Mouse (Mus musculus): Measurements from ENCODE around the gene 9430038I01Rik. TPM values are rescaled to one million over a fixed set of nuclear protein-coding genes. Genes with fewer than 3 reads are reported as not detected.
"Not testable (repeated sequence)": the region's sequence is repeated elsewhere in the genome, so short reads cannot be mapped to it uniquely, and the experiment has no call there.

9430038I01Rik gene
- 8.0 and 8.7 TPM in 2 replicates for polyA plus RNA-seq (2012; rRNA removed)

DNA sequence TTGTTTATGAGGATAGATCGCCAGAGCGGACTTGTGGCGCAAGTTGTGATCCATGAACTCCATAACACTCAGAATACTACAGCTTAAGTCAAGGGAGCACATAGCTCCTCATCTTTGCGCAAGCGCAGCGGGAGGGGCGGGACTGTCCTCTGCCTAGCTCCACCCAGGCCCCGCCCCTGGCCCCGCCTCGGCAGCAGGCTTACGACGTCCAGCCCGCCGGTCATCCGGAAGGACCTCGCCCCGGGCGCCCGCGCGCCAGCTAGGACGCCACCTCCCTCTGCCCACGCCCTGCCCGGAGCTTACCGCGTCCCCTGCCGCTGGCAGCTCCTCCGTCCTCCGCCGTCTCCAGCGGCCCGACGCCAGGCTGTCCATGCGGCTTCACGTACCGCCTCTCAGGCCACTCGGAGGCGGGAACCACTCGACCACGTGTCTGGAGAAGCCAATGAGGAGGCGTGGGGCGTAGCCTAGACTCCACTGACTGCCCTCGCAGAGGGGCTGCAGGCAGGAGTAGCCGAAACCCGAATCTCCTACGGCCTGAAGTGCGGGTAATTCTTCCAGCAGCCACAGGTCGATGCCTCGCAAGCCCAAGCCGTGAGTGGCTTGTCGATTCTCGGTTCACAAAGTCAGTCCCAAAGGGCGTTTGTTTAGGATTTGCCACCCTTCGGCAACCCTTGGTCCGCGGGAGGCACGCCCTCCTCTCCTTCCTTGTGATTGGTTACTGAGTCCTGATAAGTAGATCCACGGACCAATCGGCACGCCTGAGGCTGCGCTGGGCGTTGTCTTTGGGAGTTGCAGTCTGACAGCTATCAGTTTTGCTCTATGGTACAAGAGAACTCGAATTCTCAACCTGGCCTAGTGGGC, at the start of gene 9430038I01Rik:
9430038I01Rik (minus strand) TSS at position 426 of the 861 bp plus-strand sequence.
- peak; percentile 95 for DNase-seq (ENCODE audit: low spot score)

GRCm38 (mm10) chr7:137445321-137445720, 34.8 kb upstream of the 9430038I01Rik start:
- DNase-seq (ENCODE audit: low spot score), result no peak

- no peak for DNase-seq (ENCODE audit: low spot score)
Measured at GRCm38 (mm10) chr7:137442951-137443350, 32.4 kb upstream of the 9430038I01Rik start.

DNA sequence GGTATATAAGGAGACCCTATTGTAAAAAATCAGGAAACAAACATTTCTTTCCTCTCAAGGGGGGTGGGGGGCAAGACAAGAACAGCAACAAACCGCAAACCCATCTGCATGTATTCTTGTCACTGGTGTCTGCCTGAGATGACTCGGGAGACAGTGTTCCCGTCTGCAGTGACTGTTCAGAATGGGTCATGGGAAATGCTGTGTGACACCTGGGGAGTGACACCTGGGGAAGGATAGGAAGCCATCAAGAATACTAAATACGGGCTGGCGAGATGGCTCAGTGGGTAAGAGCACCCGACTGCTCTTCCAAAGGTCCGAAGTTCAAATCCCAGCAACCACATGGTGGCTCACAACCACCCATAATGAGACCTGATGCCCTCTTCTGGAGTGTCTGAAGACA, 28.4 kb upstream of the 9430038I01Rik start:
- not testable (repeated sequence) for DNase-seq (ENCODE audit: low spot score)

DNA sequence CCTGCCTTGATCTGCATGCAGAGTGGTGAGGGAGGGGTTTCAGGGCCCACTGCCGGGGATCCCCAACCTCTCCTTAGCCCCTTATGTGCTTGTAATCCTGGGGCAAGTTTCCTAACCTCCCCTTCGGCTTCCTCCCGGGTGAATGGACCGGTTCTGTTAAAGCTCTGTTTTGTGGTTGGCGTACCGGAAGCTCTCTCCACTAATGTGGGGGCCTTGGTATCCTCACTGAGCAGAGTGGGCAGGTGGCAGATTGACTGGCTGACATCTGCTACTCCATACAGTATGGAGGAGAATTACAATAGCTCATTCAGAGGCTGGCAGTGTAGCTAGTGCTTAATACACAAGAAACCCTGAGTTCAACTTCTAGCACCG, 27.6 kb upstream of the 9430038I01Rik start:
- no peak for DNase-seq (ENCODE audit: low spot score)

- DNase-seq (ENCODE audit: low spot score), result peak; percentile 90
Measured at GRCm38 (mm10) chr7:137437440-137438178, 27.0 kb upstream of the 9430038I01Rik start, which contains the start of gene Glrx3. Gene Glrx3 (plus strand): TSS chr7:137437614.

- DNase-seq (ENCODE audit: low spot score), result no peak
Measured at GRCm38 (mm10) chr7:137436901-137437300, 26.3 kb upstream of the 9430038I01Rik start.

DNA sequence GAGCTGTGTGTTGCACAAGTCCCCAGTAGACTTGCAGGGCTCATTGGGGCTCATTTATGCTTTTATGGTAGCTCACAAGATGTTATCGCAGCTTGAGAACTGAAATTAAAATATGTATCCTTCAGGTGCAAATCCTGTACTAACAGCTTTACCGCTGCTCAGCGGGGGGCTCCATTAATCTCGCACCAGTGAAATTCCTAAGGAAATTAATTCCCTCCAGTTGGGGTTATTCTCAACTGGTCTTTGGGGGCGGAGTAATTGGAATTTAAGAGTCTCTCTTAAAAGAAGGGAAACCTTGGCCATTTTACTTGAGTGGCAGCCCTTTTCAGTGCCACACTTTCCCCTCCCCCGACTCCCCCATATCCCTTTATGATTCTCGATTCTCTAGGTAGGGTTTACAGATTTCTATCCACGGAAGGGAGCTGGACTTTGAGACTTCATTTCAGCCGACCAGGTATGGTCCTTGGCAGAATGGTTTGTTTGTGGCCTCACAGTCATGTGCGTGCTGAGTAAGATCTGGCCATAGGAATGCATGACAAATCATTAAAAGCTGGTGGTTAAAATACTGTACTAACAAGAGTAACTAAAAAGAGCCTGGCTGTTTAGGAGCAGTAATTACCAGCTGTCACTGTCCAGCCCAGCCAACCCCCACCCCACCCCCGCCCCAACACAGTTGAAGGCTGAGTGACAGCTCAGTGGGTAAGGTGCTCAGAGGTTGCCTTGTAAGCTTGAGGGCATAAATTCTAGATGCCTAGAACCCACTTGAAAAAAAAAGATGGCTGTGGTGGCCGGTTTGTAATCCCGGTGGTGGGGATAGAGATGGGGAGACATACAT, 21.4 kb upstream of the 9430038I01Rik start:
- no peak for DNase-seq (ENCODE audit: low spot score)

DNA sequence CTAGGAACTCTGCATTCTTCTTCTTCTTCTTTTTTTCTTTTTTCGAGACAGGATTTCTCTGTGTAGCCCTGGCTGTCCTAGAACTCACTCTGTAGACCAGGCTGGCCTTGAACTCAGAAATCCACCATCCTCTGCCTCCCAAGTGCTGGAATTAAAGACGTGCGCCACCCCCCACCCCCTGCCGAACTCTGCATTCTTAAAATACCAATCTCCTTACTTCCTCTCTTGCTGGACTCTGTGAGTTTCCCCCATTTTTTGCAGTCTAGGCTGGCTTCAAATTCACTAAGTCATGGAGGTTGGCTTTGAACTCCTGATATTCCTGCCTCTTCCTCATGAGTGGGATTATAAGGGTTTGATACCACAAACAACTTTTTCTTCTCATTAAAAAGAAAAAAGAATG, 16.1 kb upstream of the 9430038I01Rik start:
- no peak for DNase-seq (ENCODE audit: low spot score)

GRCm38 (mm10) chr7:137421236-137421635, 10.7 kb upstream of the 9430038I01Rik start:
- DNase-seq (ENCODE audit: low spot score), result no peak

GRCm38 (mm10) chr7:137420550-137420949, 10.0 kb upstream of the 9430038I01Rik start:
- DNase-seq (ENCODE audit: low spot score), result no peak

DNA sequence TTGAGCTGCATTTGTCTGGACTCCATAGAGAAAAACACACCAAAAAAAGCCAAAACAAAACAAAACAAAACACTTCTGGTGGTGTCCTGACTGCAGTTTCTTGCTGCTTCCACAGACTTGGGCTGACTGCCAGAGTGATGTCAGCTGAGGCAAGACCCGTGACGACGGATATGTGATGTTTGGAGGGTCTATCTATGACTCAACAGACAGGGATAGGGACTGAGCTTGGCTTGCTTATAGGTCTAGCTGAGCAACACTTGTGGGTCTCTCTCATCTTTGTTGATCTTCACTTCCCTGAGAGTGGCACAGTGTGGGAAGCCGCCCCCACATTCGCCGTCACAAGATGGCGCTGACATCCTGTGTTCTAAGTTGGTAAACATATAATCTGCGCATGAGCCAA, 4.1 kb upstream of the 9430038I01Rik start:
- no peak for DNase-seq (ENCODE audit: low spot score)

DNA sequence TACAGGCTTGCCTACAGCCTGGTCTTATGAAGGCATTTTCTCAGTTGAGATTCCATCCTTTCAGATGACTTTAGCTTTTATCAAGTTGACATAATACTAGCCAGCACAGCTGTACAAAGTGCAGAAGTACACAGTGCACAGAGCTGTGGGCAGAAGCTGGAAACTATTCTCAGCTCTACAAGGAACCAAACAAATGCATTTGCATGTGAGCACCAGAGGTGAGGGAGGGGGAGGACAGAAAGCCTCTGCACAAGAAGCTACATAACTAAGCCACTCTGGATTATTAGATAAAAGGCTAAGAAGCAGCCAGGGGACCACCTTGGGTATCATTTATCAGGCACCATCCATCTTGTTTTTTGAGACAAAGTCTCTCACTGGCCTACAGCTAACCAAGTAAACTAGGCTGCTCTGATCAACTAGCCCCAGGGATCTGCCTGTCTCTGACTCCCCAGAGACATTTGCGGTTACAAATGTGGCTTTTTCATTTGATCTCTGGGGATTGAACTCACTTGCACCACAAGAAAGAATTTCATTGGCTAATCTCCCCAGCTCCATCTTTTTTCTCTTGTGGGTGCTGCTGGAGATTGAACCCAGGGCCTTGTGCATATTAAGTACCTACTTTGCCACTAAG, 3.0 kb downstream of the 9430038I01Rik start:
- no peak for DNase-seq (ENCODE audit: low spot score)

- no peak for DNase-seq (ENCODE audit: low spot score)
Measured at GRCm38 (mm10) chr7:137404146-137404545, 6.4 kb downstream of the 9430038I01Rik start.

GRCm38 (mm10) chr7:137398973-137399372, 11.6 kb downstream of the 9430038I01Rik start:
- DNase-seq (ENCODE audit: low spot score), result no peak

GRCm38 (mm10) chr7:137397361-137397910, 13.1 kb downstream of the 9430038I01Rik start:
- DNase-seq (ENCODE audit: low spot score), result no peak

GRCm38 (mm10) chr7:137395421-137395820, 15.1 kb downstream of the 9430038I01Rik start:
- no peak for DNase-seq (ENCODE audit: low spot score)

- DNase-seq (ENCODE audit: low spot score), result no peak
Measured at GRCm38 (mm10) chr7:137387863-137388262, 22.7 kb downstream of the 9430038I01Rik start.

DNA sequence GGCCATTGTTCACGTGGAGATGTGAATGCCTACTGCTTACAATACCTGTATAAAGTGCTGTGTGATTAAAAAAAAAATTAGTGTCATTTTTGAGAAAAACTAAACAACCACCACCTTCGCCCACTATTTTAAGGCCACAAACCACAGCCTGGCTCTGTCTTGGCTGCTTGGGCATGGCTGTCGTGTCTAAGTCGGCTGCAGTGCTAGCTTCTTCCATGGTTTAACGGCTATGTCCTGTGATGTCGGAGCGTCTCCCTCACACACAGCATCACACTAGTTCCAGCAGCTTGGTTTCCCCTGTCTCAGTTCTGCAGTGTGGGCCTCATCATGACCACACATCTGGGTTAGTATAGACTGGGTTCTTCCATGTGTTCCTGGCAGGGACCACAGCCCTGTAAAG, 35.6 kb downstream of the 9430038I01Rik start:
- no peak for DNase-seq (ENCODE audit: low spot score)

DNA sequence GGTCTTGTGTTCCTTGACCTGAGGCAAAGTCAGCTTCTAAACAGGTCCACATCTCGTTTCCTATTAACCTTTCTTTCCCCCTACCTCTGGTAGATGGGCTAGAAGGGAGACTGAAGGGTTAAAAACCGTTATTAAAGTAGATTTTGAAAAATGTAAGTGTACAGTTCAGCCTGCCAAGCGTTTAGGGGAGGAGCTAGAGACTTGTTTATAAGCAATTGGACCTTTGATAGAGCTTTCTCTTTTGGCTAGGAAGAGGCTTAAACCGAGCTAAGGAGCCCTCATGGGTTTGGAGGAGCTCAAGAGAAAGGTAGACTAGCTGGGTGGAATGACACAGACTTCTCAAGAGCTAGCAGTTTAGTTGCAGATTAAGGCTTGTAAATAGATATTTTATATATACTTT, 38.8 kb downstream of the 9430038I01Rik start:
- DNase-seq (ENCODE audit: low spot score), result no peak

DNA sequence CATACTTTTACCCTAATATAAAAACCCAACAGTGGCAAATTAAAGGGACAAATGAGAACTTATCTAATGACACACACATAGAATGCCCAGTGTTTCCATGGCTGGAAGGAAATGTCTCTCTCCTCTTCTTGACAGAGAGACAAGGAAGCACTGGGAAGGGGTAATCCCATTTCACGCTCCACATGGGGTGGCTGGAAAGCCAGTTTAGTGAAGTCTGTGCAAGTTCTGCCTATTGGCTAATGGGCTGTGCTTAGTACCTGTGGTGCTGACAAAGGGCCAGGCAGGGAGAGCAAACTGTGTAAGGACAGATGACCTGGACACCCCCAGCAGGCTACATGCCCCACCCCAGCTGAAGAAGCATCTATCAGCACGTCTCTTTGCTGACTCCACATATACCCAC, 40.4 kb downstream of the 9430038I01Rik start:
- DNase-seq (ENCODE audit: low spot score), result no peak
